Mouse (Mus musculus) liver, embryonic 13.5 days (tissue): ENCODE results near the gene Mettl26. TPM values are rescaled to one million over a fixed set of nuclear protein-coding genes. Genes with fewer than 3 reads are reported as not detected.

Experiments
- ATAC-seq: fragments of 200-750 bp; cut with Nextera tagmentation; 2 replicates; pipeline ENCODE4 v1.8.0; 2017; ENCODE audit warnings: low read depth, mild to moderate bottlenecking, moderate number of reproducible peaks, moderate library complexity
- DNase-seq: peaks from one replicate; pipeline ENCODE4 v3.0.0; 2022
- H3K27ac ChIP-seq: fragments of 300-500 bp; sonication (generic); 2 replicates; pipeline ENCODE4 v1.5.1; 2015; ENCODE audit warnings: moderate library complexity, mild to moderate bottlenecking, inconsistent platforms
- H3K27me3 ChIP-seq: fragments of 300-500 bp; sonication (generic); 2 replicates; pipeline ENCODE4 v1.6.1; 2015; ENCODE audit warnings: mild to moderate bottlenecking, inconsistent platforms
- H3K36me3 ChIP-seq: fragments of 300-500 bp; sonication (generic); 2 replicates; pipeline ENCODE4 v1.6.1; 2015; ENCODE audit warnings: mild to moderate bottlenecking, inconsistent platforms
- H3K4me1 ChIP-seq: fragments of 300-500 bp; sonication (generic); replicated peaks from 2 replicates; pipeline ENCODE4 v1.6.1; 2015; ENCODE audit warnings: inconsistent platforms
- H3K4me2 ChIP-seq: fragments of 300-500 bp; sonication (generic); 2 replicates; pipeline ENCODE4 v1.6.1; 2015; ENCODE audit warnings: inconsistent platforms, mild to moderate bottlenecking, moderate library complexity
- H3K4me3 ChIP-seq: fragments of 300-500 bp; sonication (generic); replicated peaks from 2 replicates; pipeline ENCODE4 v1.5.1; 2015; ENCODE audit warnings: mild to moderate bottlenecking, inconsistent platforms
- H3K9ac ChIP-seq: fragments of 300-500 bp; sonication (generic); 2 replicates; pipeline ENCODE4 v1.6.1; 2015; ENCODE audit warnings: mild to moderate bottlenecking, inconsistent platforms
- H3K9me3 ChIP-seq: fragments of 300-500 bp; sonication (generic); replicated peaks from 2 replicates; pipeline ENCODE4 v1.6.1; 2016; ENCODE audit warnings: inconsistent platforms
- WGBS: fragments of 180-500 bp; shearing (Covaris S2); methylation state at CpG from one replicate; pipeline ENCODE4 v1.1.7; 2015; ENCODE audit not compliant: insufficient replicate concordance; 5-methylcytosine and 5-hydroxymethylcytosine counted together
- polyA plus RNA-seq: library from polyadenylated mRNA; unstranded; fragments of >200 nt; fragmentation: Nextera tagmentation; extraction: Ambion mirVana; gene quantifications from 2 replicates; pipeline ENCODE4 v1.2.1, GENCODE M21; 2015

The Mettl26 gene
- polyA plus RNA-seq, 1 experiment from 2014 or later: 46.9 TPM

DNA sequence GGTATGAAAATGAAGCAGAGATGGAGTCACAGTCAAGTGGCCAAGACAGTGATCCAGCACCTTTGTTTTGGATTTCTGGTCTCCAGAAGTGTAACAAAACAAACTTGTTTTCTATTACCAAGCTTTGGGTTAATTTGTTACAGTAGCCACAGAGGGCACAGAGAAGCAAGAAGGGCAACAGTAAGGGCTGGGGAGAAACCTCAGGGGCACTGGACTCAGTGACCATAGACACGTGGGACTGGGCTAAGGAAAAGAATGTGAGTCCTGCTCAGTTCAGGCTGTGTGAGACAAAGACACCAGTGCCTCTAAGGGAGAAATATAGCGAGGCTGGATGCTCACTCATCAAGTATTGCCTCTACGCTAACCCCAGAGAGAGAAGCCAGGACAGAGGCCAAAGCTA lies 2.2 kb upstream of the Mettl26 start:
- H3K4me3 ChIP-seq: no peak overlapping the region
- no peaks in the 10 kb centered on the region for H3K27me3 ChIP-seq
- peaks cover 2% of the 10 kb centered on the region for H3K36me3 ChIP-seq
- 69% methylated on average over 3 of the region's 3 CpGs for WGBS
- H3K4me1 ChIP-seq: peaks cover 44% of the 10 kb centered on the region
- H3K9ac ChIP-seq: no peak overlapping the region
- no peak overlapping the region for H3K4me2 ChIP-seq
- H3K9me3 ChIP-seq: no peaks in the 10 kb centered on the region
- no peak for DNase-seq
- H3K27ac ChIP-seq: no peak overlapping the region
- ATAC-seq: no peak

DNA sequence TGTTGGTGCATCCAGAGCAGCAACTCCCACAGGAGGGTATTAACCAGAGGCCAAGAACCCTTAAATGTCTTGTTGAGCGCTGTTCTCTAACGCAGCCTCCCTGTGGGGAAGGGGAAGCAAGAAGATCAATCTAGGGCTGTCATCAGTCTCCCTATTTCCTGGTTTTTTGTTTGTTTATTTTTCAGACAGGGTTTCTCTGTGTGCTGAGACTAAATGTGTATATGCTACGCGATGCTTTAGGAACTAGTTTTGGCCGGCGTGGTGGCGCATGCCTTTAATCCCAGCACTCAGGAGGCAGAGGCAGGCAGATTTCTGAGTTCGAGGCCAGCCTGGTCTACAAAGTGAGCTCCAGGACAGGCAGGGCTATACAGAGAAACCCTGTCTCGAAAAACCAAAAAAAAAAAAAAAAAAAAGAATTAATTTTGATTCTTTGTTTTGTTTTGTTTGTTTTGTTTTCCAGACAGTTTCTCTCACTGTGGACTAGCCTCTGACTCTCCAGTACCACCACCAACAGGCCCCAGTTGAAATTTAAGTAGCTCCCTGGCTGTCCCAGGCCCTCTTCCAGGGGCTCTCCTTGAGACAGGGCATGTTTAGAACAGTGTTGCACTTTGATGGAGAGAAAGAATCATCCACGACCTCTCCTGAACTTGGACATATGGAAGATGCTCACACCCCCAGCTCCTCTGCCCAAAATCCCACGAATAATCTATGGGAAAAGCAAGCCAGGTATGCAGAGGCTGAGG lies 1.3 kb upstream of the Mettl26 start:
- Histone ChIP-seq H3K27me3 (no peaks in the 10 kb centered on the region), H3K27ac (no peak overlapping the region; the same call in 1 of the 2 replicates), H3K4me2 (peak overlapping the region; percentile 93), H3K36me3 (peaks cover 11% of the 10 kb centered on the region), H3K9me3 (no peaks in the 10 kb centered on the region), H3K4me1 (peaks cover 40% of the 10 kb centered on the region), H3K9ac (peak overlapping the region; percentile 83), H3K4me3 (peak overlapping the region; percentile 84)
- DNase-seq (no peak), ATAC-seq (no peak)
- 73% methylated on average over 11 of the region's 11 CpGs for WGBS

- peaks cover 38% of the 10 kb centered on the region for H3K4me1 ChIP-seq
- H3K4me3 ChIP-seq: peak overlapping the region; percentile 84
- H3K27me3 ChIP-seq: no peaks in the 10 kb centered on the region
- 10% methylated on average over 14 of the region's 14 CpGs for WGBS
- H3K9me3 ChIP-seq: no peaks in the 10 kb centered on the region
- peak overlapping the region; percentile 93 for H3K4me2 ChIP-seq
- ATAC-seq (no peak), DNase-seq (no peak)
- peaks cover 17% of the 10 kb centered on the region for H3K36me3 ChIP-seq
- peak overlapping the region; percentile 91 for H3K27ac ChIP-seq
- peak overlapping the region; percentile 83 for H3K9ac ChIP-seq
Observed at GRCm38 (mm10) chr17:25874148-25874720, 640 bp upstream of the Mettl26 start.

GRCm38 (mm10) chr17:25875171-25876136 lies 580 bp downstream of the Mettl26 start:
- peaks cover 49% of the 10 kb centered on the region for H3K4me1 ChIP-seq
- WGBS: 1% methylated on average over 59 of the region's 59 CpGs
- H3K4me2 ChIP-seq: peak overlapping the region; percentile 93
- H3K27me3 ChIP-seq: no peaks in the 10 kb centered on the region
- peak overlapping the region; percentile 91 for H3K27ac ChIP-seq
- ATAC-seq (peak; percentile 85), DNase-seq (peak; percentile 84)
- H3K9me3 ChIP-seq: no peaks in the 10 kb centered on the region
- peak overlapping the region; percentile 83 for H3K9ac ChIP-seq
- H3K36me3 ChIP-seq: peaks cover 17% of the 10 kb centered on the region
- H3K4me3 ChIP-seq: peak overlapping the region; percentile 84

DNA sequence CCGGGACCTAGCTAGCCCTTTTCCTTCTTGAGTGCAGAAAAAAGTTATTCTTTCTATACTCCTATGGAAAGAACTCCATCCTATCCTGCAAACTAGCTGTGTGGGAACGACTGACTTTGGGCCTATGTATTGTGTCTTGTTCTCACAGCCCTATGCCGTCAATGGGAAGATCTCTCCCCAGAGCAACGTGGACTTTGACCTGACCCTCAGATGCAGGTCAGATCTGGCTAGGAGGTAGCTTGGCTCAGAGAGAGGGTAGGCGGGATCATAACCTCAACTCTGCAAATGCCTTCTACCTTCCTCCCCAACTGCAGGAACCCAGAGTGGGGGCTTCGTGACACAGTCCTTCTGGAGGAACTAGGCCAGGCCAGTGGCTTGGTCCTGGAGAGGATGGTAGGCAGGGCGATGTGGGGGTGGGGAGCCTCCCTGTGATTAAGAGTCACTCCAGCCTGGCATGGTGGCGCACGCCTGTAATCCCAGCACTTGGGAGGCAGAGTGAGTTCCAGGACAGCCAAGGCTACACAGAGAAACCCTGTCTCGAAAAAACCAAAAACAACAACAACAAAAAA lies 1.6 kb downstream of the Mettl26 start:
- Histone ChIP-seq H3K36me3 (peaks cover 17% of the 10 kb centered on the region), H3K4me3 (peak overlapping the region; percentile 84), H3K9me3 (no peaks in the 10 kb centered on the region), H3K4me1 (peaks cover 59% of the 10 kb centered on the region), H3K27ac (peak overlapping the region; percentile 91), H3K27me3 (no peaks in the 10 kb centered on the region), H3K9ac (peak overlapping the region; percentile 83), H3K4me2 (peak overlapping the region; percentile 93)
- WGBS: 60% methylated on average over 10 of the region's 10 CpGs
- no peak for ATAC-seq
- no peak for DNase-seq

GRCm38 (mm10) chr17:25877025-25877424 lies 2.2 kb downstream of the Mettl26 start:
- H3K36me3 ChIP-seq: peaks cover 17% of the 10 kb centered on the region
- WGBS: 82% methylated on average over 3 of the region's 3 CpGs
- H3K27me3 ChIP-seq: no peaks in the 10 kb centered on the region
- 0 out of 2 replicates have a peak overlapping the region, but pooled peaks have one; percentile 84 for H3K4me3 ChIP-seq
- peaks cover 65% of the 10 kb centered on the region for H3K4me1 ChIP-seq
- H3K4me2 ChIP-seq: peak overlapping the region; percentile 93
- ATAC-seq: no peak
- no peak overlapping the region; the same call in 1 of the 2 replicates for H3K27ac ChIP-seq
- H3K9me3 ChIP-seq: no peaks in the 10 kb centered on the region
- H3K9ac ChIP-seq: peak overlapping the region; percentile 83
- no peak for DNase-seq

GRCm38 (mm10) chr17:25877741-25878610 lies 3.1 kb downstream of the Mettl26 start:
- H3K4me1 ChIP-seq: peaks cover 74% of the 10 kb centered on the region
- H3K9me3 ChIP-seq: no peaks in the 10 kb centered on the region
- 89% methylated on average over 32 of the region's 32 CpGs for WGBS
- no peak overlapping the region for H3K9ac ChIP-seq
- H3K4me3 ChIP-seq: no peak overlapping the region
- ATAC-seq: no peak
- H3K4me2 ChIP-seq: no peak overlapping the region
- H3K27ac ChIP-seq: no peak overlapping the region
- no peak for DNase-seq
- H3K27me3 ChIP-seq: no peaks in the 10 kb centered on the region
- peaks cover 20% of the 10 kb centered on the region for H3K36me3 ChIP-seq

GRCm38 (mm10) chr17:25878611-25879180 lies 3.8 kb downstream of the Mettl26 start:
- H3K27ac ChIP-seq: no peak overlapping the region
- no peaks in the 10 kb centered on the region for H3K9me3 ChIP-seq
- no peak overlapping the region for H3K4me3 ChIP-seq
- no peak overlapping the region for H3K4me2 ChIP-seq
- H3K9ac ChIP-seq: no peak overlapping the region
- no peak for ATAC-seq
- H3K4me1 ChIP-seq: peaks cover 75% of the 10 kb centered on the region
- no peaks in the 10 kb centered on the region for H3K27me3 ChIP-seq
- 88% methylated on average over 19 of the region's 19 CpGs for WGBS
- peaks cover 27% of the 10 kb centered on the region for H3K36me3 ChIP-seq
- no peak for DNase-seq

DNA sequence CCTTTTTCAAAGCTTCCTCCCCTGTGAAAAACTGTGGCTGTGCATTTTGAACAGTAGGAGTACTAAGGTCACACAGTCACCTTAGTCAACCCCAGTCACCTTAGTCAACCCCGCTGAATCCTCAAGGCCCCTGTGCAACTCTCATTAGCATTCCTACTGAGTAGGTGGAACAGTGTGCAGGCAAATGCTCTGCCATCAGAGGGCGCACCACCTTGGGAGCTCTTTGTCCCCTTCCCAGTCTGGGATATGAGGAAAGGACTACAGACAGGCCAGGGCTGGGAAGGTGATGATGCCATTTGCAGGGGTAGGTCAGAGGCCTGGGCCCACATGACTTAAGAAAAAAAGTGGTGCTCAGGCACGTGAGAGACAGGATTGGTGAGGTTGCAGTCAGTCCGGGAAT lies 4.4 kb downstream of the Mettl26 start:
- Histone ChIP-seq H3K9ac (no peak overlapping the region), H3K9me3 (no peaks in the 10 kb centered on the region), H3K36me3 (peaks cover 32% of the 10 kb centered on the region), H3K4me1 (peaks cover 69% of the 10 kb centered on the region), H3K27me3 (no peaks in the 10 kb centered on the region), H3K4me2 (no peak overlapping the region), H3K27ac (no peak overlapping the region), H3K4me3 (no peak overlapping the region)
- WGBS: 64% methylated on average over 4 of the region's 4 CpGs
- no peak for ATAC-seq
- no peak for DNase-seq

GRCm38 (mm10) chr17:25879750-25880149 lies 4.9 kb downstream of the Mettl26 start:
- Histone ChIP-seq H3K4me3 (no peak overlapping the region), H3K27ac (peak overlapping the region; percentile 44; the same call in 1 of the 2 replicates), H3K9me3 (no peaks in the 10 kb centered on the region), H3K9ac (no peak overlapping the region), H3K4me1 (peaks cover 65% of the 10 kb centered on the region), H3K27me3 (no peaks in the 10 kb centered on the region), H3K36me3 (peaks cover 37% of the 10 kb centered on the region), H3K4me2 (no peak overlapping the region)
- ATAC-seq (no peak), DNase-seq (no peak)
- WGBS: 77% methylated on average over 8 of the region's 8 CpGs
